Mouse (Mus musculus) right cerebral cortex, postnatal 10 days (tissue): ENCODE data around the gene Tjp1.
A peak's percentile ranks its signal among the peaks of the same experiment; 100 is the strongest.

Source experiments
- DNase-seq, 2 experiments: peaks; one replicate each; pipeline ENCODE4 v3.0.0; 2021; ENCODE audit warnings: low spot score in 2 of 2

Gene Tjp1

GRCm38 (mm10) chr7:65389539-65389938, 138.0 kb downstream of the Tjp1 start:
- no peak for DNase-seq

DNA sequence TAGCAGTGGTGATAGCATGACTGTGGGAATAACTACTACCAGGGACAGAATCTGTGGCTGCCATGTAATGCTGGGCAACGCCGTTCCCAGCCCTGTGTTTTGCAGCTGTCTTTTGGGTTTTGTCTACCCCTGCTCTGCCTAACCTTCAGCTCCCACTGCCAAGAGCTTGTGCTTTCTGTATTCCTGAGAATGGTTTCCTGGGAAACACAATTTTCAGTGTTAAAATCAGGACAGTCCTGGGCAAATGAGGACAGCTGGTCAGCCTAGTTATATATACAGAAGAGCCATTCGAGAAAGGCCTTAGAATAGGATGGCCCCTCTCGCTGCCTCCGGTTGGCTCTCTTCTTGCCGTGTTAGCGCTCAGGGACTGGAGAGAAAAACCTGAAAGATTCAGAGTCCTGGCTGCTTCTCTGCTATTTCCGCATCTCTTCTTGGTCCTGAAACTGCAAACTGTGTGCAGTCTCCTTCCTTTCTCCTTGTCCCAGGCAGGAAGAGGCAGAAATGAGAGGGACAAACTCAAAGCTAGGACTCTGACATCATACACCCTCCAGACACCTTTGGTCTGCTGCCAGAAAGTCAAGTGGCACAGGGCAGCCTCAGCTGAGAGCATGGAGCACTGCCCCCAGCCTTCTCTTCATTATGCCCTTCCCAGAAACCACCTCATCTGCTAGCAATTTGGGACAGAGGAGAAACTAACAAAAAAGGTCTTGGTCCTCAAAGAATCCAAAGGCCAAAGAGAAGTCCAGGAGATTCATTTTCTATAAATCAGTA, 139.2 kb downstream of the Tjp1 start:
- peak; percentile 65 to 75 for DNase-seq

DNA sequence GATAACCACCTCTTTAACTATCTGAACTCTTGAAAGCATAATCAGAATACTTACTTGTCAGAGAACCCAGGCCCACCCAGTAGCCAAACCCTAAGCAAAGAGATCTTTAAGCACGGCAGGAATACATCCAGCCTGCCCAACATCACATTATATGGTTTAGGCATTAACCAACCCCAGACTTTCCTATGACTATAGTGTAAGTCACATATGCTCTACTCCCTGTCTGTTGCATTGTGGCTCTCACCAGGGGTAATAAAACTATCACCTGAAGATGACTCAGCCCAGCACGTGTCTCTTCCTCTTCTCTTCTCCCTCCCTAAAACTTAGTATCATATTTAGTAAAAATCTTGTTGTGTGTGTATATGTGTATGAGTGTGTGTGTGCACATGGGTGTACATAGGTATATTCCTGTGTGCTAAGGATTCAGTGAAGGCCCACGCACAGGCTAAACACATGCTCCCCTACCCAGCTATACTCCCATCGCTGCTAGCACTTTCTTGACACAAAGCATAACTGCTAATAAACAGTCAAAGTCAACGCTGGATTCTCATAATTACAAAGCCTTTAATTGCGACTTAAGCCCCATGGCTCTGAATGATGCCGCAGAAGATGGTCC, 139.9 kb downstream of the Tjp1 start:
- no peak for DNase-seq

- no peak for DNase-seq
These were observed 142.8 kb downstream of the Tjp1 start for GRCm38 (mm10) chr7:65384775-65385174.

GRCm38 (mm10) chr7:65382515-65383283, 144.9 kb downstream of the Tjp1 start:
- no peak for DNase-seq

DNA sequence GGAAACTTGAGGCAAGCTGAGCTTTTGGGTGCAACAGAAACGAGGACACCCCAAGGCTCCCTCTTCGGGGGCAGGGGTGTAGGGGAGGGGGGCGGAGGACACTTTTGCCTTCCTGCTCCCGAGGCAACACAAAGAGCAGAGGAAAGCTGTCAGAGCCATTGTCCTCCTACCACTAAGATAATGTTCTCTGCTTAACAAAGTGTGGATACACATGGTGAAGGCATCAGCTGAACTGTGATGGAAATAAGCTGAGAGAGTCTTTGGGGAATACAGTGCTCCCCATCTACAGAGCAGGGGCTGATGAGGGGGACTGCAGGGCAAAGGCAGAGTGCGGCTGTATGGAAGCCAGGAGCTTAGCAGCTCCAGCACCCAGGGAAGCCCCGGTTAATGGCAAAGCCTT, 145.7 kb downstream of the Tjp1 start:
- DNase-seq, result no peak

GRCm38 (mm10) chr7:65380716-65381115, 146.9 kb downstream of the Tjp1 start:
- no peak for DNase-seq

- no peak for DNase-seq
These were observed 148.6 kb downstream of the Tjp1 start for GRCm38 (mm10) chr7:65378818-65379565.

DNA sequence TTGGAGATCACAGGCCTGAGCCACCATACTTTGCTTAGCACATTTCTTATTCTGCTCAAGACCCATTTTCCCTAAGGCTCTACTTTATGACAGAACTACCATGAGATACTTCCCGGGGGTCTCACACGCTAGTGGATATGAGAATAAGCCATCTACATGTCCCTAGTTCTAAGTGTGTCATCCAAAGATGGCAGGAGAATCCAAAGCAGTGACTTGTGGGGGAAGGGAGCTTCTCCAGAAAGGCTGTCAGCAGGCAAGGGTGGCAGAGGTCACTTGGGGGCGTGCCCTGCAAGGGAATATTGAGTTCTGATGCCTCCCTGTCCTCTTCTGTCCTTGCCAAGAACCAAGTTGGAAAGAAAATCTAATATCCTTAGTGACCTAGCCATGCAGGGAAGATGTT, 150.1 kb downstream of the Tjp1 start:
- no peak for DNase-seq

- DNase-seq, result peak in 1 of 2 experiments; percentile 9
These were observed 152.0 kb downstream of the Tjp1 start for GRCm38 (mm10) chr7:65375621-65376020.

DNA sequence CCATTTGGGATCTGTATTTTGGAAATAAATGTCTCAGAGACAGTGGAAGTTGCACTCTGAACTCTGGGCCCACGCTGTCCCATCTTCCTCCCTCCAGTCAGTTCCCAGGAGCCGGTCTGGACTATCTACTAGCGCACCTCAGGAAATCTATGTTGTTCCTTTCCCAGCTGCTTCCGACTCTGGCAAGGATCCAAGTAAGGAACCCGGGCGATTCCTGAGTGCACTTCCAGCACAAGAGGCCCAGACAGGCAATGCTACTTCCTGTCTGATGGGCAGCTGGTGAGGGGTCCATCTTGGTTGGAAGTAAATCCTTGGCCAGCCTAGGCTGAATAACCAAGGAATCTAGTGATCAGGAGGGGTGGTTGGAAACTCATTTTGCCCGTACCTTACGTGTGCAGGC, 152.4 kb downstream of the Tjp1 start:
- no peak for DNase-seq

GRCm38 (mm10) chr7:65373336-65373735, 154.2 kb downstream of the Tjp1 start:
- DNase-seq, result no peak

- no peak for DNase-seq
These were observed 155.8 kb downstream of the Tjp1 start for GRCm38 (mm10) chr7:65371765-65372164.

DNA sequence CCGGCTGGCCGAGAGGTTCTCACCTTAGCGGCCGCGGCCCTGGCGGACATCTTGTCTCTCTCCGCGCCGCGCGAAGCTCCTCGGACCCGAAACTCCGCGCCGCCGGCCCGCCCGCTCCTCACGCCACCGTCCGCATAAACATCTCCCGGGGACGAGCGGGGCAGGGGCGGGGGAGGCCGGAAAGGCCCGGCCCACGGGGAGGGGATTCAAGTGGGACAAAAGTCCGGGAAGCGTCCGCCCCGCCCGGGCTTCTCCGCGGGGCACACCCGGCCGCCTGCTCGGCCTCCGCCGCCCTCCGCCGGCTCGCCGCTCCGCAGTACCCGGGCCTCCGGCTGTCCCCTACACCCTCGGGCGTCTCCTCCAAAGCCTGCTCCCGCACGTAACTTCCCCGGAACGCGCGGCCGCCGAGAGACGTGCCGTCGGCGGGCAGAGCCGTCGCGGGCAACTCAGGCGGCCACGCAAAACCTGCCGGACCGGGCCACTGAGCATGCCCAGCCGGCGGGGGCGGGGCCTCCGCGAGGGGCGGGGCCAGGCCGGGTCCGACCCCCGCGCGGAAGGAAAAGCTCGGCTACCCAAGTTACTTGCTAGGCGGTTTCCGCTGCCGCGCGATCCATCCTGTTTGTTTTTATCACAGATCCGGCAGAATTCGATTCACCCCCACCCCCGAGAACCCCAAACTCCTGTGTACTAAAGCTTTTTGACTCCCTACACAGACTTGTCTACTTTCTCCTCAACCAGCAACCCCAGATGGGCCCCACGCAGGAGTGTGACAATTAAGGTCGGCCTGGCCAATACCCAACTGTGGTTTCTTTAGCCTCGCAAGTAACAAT, 156.6 kb downstream of the Tjp1 start:
- peak; percentile 91 to 92 for DNase-seq

- DNase-seq, result peak; percentile 45 to 55
These were observed 157.2 kb downstream of the Tjp1 start for GRCm38 (mm10) chr7:65370381-65370786.

GRCm38 (mm10) chr7:65369101-65369500, 158.5 kb downstream of the Tjp1 start:
- no peak for DNase-seq

GRCm38 (mm10) chr7:65367386-65368245, 160.0 kb downstream of the Tjp1 start:
- no peak for DNase-seq

DNA sequence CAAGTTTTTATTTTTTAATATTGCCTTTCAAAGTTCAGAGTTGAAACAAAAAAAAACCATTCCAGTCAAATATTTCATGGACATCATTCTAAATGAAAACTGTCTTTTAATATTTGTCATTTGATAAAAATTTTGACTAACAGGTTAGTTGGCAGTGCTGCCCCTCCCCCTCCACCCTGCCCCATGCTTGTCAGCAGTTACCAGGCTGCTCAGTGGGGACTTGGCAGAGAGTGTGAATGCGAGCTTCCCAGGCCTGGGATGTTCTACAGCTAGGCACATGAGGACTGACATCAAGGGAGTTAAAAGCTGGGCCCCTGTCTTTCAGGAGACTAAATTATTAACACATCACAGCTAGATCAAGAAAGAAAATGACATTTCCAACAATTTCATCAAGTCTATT, 161.4 kb downstream of the Tjp1 start:
- no peak for DNase-seq

DNA sequence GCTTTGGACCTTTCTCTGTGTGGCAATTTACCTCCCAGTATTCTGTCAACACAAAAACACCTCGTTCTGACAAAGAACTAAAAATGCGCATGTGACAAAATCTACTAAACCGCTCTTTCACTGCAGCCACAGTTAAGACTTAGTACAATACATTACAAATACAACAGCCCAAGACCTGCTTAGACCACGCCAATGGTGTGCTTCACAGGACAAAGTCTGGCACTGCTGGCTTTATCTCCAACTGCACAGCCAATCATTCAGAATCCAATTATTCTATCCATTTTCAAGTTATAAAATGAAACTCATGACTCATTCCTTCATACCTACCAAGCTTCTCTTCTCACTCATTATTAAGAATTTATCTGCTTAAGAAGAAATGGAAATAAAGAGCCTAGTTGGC, 162.0 kb downstream of the Tjp1 start:
- DNase-seq, result no peak

- DNase-seq, result no peak
These were observed 167.3 kb downstream of the Tjp1 start for GRCm38 (mm10) chr7:65360278-65360677.
